Mouse (Mus musculus) bone marrow macrophage, adult 2 months (primary cell): Measurements from ENCODE around the gene Mea1.

Source experiments
- CTCF ChIP-seq: IDR thresholded peaks from 2 replicates; pipeline ENCODE4 v1.5.1; 2012; ENCODE audit warnings: low read depth, mild to moderate bottlenecking, low read length, moderate library complexity
- POLR2A ChIP-seq: IDR thresholded peaks from 2 replicates; pipeline ENCODE4 v1.6.1; 2012; ENCODE audit warnings: mild to moderate bottlenecking, low read depth, low read length, borderline replicate concordance

- TF ChIP-seq POLR2A (no peak), CTCF (no peak)
These were observed 49.9 kb downstream of the Mea1 start for GRCm38 (mm10) chr17:46728496-46728895.
